Mouse (Mus musculus): ENCODE measurements around the gene Pdgfra.
A peak's percentile ranks its signal among the peaks of the same experiment; 100 is the strongest.

Gene Pdgfra

DNA sequence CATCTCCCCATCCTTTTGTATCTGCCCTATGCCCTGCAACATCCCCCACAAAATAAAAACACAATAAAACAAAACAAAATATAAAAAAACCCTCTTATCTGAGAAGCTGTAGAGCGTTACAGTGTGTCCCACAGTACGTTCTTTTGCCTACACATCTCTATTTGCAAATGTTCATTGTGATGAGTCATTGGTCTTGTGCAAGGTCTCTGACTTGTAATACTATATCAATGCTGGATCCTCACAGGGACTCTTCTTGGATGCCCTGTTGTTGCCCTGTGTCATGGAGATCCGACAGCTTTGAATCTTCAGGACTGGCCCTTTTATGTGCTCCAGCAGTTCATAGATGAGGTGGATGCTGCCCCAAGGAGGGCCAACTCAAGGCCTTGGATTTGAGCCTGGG is 55.8 kb downstream of the Pdgfra start:
- DNase-seq (ENCODE audit: extremely low spot score, low spot score): no peak

- DNase-seq (ENCODE audit: extremely low spot score, low spot score): no peak
These were observed 57.9 kb downstream of the Pdgfra start for GRCm38 (mm10) chr5:75209966-75210365.

- DNase-seq (ENCODE audit: extremely low spot score, low spot score): no peak
These were observed 62.4 kb downstream of the Pdgfra start for GRCm38 (mm10) chr5:75214520-75214919.

DNA sequence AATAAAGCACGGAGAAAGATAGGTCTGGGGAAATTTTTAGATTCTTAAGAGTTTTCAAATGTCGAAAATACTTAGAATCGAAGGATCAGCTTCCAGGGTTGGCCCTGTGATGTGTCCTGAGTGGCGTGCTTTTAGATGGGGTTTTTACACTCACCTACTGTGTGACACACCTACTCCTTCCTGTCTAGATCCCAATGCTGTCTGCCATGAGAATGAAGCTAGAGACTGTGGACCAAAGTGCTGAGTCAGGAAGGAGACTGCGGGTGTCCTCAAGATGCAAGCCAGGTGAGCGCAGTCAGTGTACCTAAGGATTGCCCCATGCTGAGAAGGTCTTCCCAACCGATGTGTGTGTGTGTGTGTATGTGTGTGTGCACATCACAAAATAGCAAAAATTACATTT is 62.8 kb downstream of the Pdgfra start:
- no peak for DNase-seq (ENCODE audit: extremely low spot score, low spot score)

DNA sequence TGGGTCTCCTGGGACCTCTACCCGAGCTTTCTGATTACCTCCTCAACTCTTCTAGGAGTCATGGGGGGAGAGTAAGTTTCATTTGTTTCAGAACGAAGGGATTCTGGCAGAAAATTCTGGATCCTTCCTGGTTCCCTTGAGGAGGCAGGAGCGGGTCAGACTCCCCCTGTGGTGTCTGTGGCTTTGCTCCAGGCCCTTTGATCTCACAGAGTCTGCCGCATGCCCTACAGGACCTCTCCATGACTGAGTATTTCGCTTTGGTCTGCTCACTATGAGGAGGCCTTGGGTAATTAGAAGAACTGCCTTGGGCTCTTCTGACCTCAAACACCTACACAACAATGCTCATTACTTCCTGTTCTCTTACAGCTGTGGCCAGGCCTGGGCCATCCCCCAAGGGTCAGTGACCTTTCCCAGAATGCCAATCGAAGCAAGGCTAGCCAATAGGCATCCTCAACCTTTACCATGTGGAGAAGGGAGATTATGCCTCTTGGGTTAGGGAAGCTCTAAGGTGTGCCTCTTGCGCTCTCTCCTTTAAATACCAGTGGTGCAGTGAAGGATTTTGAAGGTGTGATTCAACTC is 63.7 kb downstream of the Pdgfra start:
- DNase-seq (ENCODE audit: extremely low spot score, low spot score): no peak

- no peak for DNase-seq (ENCODE audit: extremely low spot score, low spot score)
These were observed 69.5 kb downstream of the Pdgfra start for GRCm38 (mm10) chr5:75221610-75222009.

DNA sequence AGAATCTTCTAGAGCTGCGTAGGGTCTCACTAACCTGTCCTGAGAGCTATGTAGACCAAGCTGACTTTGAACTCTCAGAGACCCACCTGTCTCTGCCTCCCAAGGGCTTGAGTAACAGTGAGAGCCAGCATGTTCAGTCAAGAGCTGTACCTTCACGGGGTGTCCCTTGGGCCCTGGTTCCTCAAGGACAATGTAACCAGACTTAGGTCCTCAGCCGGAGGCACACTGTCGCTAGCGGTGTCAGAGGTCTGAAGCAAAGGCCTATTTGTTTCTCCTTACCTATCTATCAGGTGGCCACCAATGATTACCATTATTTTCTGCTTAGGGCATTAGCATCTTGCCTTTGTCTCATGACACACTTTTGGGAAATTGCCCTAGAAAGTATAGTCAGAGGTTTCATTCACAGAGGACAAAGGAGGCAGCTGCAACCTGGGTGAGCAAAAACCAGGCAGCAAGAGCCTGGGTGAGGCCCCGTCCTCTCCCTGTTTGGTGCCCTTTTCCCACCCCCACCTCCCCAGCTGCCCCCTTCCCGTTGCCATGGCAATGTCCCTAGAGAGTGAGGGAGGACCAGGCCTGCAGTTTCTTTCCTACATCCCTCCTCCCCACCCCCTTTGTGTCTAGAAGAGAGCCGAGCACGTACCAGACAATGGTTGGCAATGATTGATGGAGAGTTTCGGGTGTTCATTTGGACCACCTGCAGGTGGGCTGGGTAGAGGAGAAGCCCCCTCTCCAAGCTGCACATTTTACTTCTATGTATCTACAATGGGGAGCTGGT is 70.6 kb downstream of the Pdgfra start:
- DNase-seq (ENCODE audit: extremely low spot score, low spot score): peak; percentile 63

DNA sequence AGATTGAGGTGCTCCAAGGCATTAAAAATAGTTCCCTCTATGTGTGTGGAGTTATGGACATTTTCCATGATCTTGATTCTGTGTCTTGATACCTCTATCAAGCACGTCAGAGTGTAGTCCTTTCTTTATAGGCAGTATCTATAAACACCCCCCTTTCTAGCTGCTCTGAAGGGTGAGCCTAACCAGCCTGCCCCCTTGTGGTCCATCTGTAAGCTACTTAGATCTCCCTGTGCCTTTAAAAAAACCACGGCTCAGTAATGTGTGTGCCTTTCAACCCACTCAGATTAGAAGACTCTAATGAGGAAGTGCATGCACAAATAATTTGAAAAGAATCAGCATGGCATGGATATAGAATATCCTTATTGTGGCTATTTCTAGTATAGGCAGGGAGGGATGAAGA is 86.3 kb downstream of the Pdgfra start:
- no peak for DNase-seq (ENCODE audit: extremely low spot score, low spot score)

GRCm38 (mm10) chr5:75238928-75239777 is 87.1 kb downstream of the Pdgfra start:
- no peak for DNase-seq (ENCODE audit: extremely low spot score, low spot score)

DNA sequence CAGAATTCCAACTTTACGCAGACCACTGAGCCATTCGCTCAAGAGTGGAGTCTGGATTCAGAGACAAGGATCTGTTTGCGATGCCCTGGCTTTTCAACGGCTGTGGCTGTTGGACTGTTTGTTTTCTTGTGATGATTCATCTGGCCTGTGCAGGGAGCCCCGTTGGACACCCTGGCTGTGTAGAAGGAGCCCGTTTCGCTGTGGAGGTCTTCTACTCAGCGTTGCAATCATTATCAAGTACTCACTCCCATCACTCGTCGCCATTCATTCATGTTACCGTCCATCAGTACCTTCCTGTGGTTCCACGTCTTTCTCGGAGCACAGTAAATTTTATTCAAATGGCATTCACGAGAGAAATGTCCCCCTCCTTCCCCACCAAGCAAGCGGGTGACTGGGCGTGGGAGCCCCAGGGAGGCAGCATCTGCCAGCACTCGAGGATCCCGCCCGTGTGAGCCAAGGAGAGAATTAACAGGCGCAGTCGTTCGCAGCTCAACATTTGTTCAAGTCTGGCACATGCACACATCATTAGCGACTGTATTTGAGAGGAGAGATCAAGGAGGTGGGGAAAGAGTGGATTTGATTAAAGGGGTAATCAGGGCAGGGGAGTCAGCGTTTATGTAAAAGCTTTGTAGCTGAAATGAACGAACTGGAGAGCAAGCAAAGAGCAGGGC is 95.1 kb downstream of the Pdgfra start:
- DNase-seq (ENCODE audit: extremely low spot score, low spot score): no peak
